Mouse (Mus musculus) cerebellum, adult 2 months (tissue): ENCODE results near the gene Ptk6.

Source experiments
- CTCF ChIP-seq: fragments of 200-500 bp; IDR thresholded peaks from 2 replicates; pipeline ENCODE4 v1.5.1; 2011; ENCODE audit warnings: low read depth, mild to moderate bottlenecking, control low read depth, low read length, moderate library complexity, borderline replicate concordance; ENCODE audit not compliant: insufficient read depth
- POLR2A ChIP-seq: fragments of 200-500 bp; IDR thresholded peaks from 2 replicates; pipeline ENCODE4 v1.6.1; 2011; ENCODE audit warnings: low read length, control low read depth, borderline replicate concordance; ENCODE audit not compliant: insufficient read depth

GRCm38 (mm10) chr2:181159771-181160170 is 42.8 kb downstream of the Ptk6 start:
- peak; percentile 22; the same call in 1 of the 2 replicates for TF ChIP-seq POLR2A
- TF ChIP-seq CTCF, result no peak
